Comparison of ENCODE assay signal across 7 mouse cellular contexts in the genomic region with DNA sequence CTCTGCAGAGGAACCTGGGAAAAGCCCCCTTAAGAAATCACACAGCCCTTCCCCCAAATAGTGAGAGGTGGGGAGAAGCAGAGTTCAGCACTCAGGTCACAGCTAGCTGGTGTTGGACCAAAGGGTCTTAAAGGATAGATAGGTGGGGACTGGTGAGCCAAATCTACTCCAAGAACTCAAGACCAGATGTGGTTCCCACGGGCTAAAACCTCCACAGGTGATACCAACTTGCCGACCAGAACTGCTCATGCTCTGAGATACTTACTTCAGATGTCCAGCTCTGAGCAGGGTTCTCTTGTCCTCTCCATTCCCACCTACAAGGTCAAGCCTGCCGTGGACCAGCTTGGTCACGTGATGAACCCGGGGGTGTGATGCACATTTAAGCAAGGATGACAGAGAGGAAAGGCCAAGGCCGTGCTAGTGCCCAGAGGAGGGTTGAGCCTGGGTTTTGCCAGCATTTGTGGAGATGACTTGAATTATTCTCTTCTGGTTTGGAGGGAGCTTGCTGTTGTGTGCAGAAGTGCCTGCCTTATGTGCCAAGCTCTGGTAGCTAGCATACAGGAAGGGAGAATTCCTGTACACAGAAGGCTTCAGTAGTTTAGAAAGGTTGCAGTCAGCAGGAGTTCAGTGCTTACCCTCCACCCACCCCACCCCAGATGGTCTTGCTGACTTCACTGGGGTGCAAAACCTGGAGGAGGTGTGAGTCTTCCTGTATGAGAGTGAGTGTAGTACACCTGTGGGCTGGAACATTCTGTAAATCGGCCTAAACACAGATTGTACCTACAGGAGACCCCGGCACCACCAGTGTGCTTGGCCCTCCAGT. TPM values are rescaled to one million over a fixed set of nuclear protein-coding genes. Genes with fewer than 3 reads are reported as not detected.
DNase-seq lines count a peak whose midpoint lies in the region; ATAC-seq and TF ChIP-seq lines count a peak whose summit lies in the region.

No protein-coding gene starts in this region.

- TF ChIP-seq CTCF in testis, adult 2 months (IDR thresholded peaks at IDR 0.05; ENCODE audit: control insufficient read depth, insufficient read depth, insufficient replicate concordance, low read depth, low read length): no peak

- H3K27ac ChIP-seq in testis, adult 2 months (ENCODE audit: control insufficient read depth, insufficient read depth, low read depth, low read length): peak overlapping the region; percentile 26; the same call in 1 of the 2 replicates
- H3K27ac ChIP-seq in forebrain, embryonic 14.5 days (ENCODE audit: low read depth, low read length): no peak overlapping the region
- peak overlapping the region; percentile 87; the same call in 1 of the 2 replicates for H3K27ac ChIP-seq in limb, embryonic 10.5 days

- no peaks in the 10 kb centered on the region for H3K27me3 ChIP-seq in testis, adult 2 months (ENCODE audit: control insufficient read depth, insufficient read depth, low read length)
- H3K27me3 ChIP-seq in forebrain, embryonic 14.5 days (replicated peaks; ENCODE audit: control insufficient read depth, insufficient read depth, low read length): no peaks in the 10 kb centered on the region
- 0 out of 2 replicates have a peak, but pooled peaks cover under 1% of the 10 kb centered on the region for H3K27me3 ChIP-seq in limb, embryonic 10.5 days (ENCODE audit: low read depth, poor library complexity, severe bottlenecking)
- no peaks in the 10 kb centered on the region for H3K27me3 ChIP-seq in splenic B cell, adult 2 months (ENCODE audit: control insufficient read depth, insufficient read depth, low read length, poor library complexity, severe bottlenecking)

- peak overlapping the region; percentile 55; the same call in 1 of the 2 replicates for H3K9ac ChIP-seq in forebrain, embryonic 14.5 days (ENCODE audit: low read length)

- H3K4me1 ChIP-seq in testis, adult 2 months (ENCODE audit: control insufficient read depth, insufficient read depth, low read length): peaks cover 63% of the 10 kb centered on the region
- peaks cover 23% of the 10 kb centered on the region for H3K4me1 ChIP-seq in forebrain, embryonic 14.5 days (ENCODE audit: control insufficient read depth, insufficient read depth, low read length)
- peaks cover 70% of the 10 kb centered on the region for H3K4me1 ChIP-seq in limb, embryonic 10.5 days

- 83% methylated on average over 8 of the region's 8 CpGs for WGBS in forebrain, embryonic 14.5 days
- WGBS in limb, embryonic 10.5 days: 88% methylated on average over 8 of the region's 8 CpGs

- no peak for ATAC-seq in forebrain, embryonic 14.5 days

- H3K36me3 ChIP-seq in testis, adult 2 months (ENCODE audit: control insufficient read depth, insufficient read depth, low read length): no peaks in the 10 kb centered on the region
- peaks cover 4% of the 10 kb centered on the region; the same call in 1 of the 2 replicates for H3K36me3 ChIP-seq in forebrain, embryonic 14.5 days (ENCODE audit: control insufficient read depth, insufficient read depth, low read length)
- H3K36me3 ChIP-seq in limb, embryonic 10.5 days: peaks cover 9% of the 10 kb centered on the region
- H3K36me3 ChIP-seq in splenic B cell, adult 2 months (ENCODE audit: control insufficient read depth, insufficient read depth, low read length, poor library complexity, severe bottlenecking): no peaks in the 10 kb centered on the region

- no peak for DNase-seq in testis, postnatal 14 days (ENCODE audit: low spot score)
- no peak for DNase-seq in forebrain, embryonic 14.5 days (ENCODE audit: low spot score)
- no peak for DNase-seq in limb, embryonic 10.5 days (ENCODE audit: low spot score)
- peak; percentile 21 for DNase-seq in splenic B cell, adult 2 months (ENCODE audit: low read depth, low spot score)
- no peak for DNase-seq in MN1 (ENCODE audit: low spot score)
- no peak for DNase-seq in lung, postnatal 14 days

- no peaks in the 10 kb centered on the region for H3K9me3 ChIP-seq in forebrain, embryonic 14.5 days (replicated peaks; ENCODE audit: control insufficient read depth, low read length)
- no peaks in the 10 kb centered on the region for H3K9me3 ChIP-seq in limb, embryonic 10.5 days (replicated peaks)

- peak overlapping the region; percentile 69 for H3K4me2 ChIP-seq in forebrain, embryonic 14.5 days (ENCODE audit: low read length)

- TF ChIP-seq POLR2A in testis, adult 2 months (IDR thresholded peaks at IDR 0.05; ENCODE audit: control insufficient read depth, low read depth, low read length): no peak

- H3K4me3 ChIP-seq in testis, adult 2 months (ENCODE audit: control insufficient read depth, low read depth, low read length): no peak overlapping the region
- H3K4me3 ChIP-seq in forebrain, embryonic 14.5 days (ENCODE audit: low read depth, low read length): peak overlapping the region; percentile 94; the same call in 1 of the 2 replicates
- H3K4me3 ChIP-seq in limb, embryonic 10.5 days: peak overlapping the region; percentile 74

RNA-seq across cellular contexts. Expression of gene Mnt, which starts 3.0 kb away (rescaled TPM):
- 42.6 and 44.0 TPM in 2 replicates for polyA plus RNA-seq in testis, adult 2 months (2012; rRNA removed)
- 6.8 and 7.6 TPM in 2 replicates for polyA plus RNA-seq in forebrain, embryonic 14.5 days (2014; fragmentation: Nextera tagmentation; extraction: Ambion mirVana)
- 4.8 and 5.7 TPM in 2 replicates for polyA plus RNA-seq in limb, embryonic 10.5 days (2016; fragmentation: Nextera tagmentation; extraction: Ambion mirVana)
